Mouse (Mus musculus) kidney, postnatal 14 days (tissue): ENCODE results near the gene Spice1.

Experiments
- DNase-seq: peaks from one replicate; pipeline ENCODE4 v3.0.0; 2022; ENCODE audit warnings: mixed read lengths

The Spice1 gene

GRCm38 (mm10) chr16:44375459-44375858 is 28.5 kb downstream of the Spice1 start:
- DNase-seq = no peak

GRCm38 (mm10) chr16:44380006-44380405 is 33.1 kb downstream of the Spice1 start:
- no peak for DNase-seq

GRCm38 (mm10) chr16:44381578-44381977 is 34.7 kb downstream of the Spice1 start:
- DNase-seq = no peak

- DNase-seq = no peak
These were observed 36.6 kb downstream of the Spice1 start for GRCm38 (mm10) chr16:44383549-44383948.

GRCm38 (mm10) chr16:44384251-44384650 is 37.3 kb downstream of the Spice1 start:
- no peak for DNase-seq

- peak; percentile 47 for DNase-seq
These were observed 45.1 kb downstream of the Spice1 start for GRCm38 (mm10) chr16:44391877-44392548.

- peak; percentile 84 for DNase-seq
These were observed 47.8 kb downstream of the Spice1 start, which contains the start of gene Cfap44 for GRCm38 (mm10) chr16:44394577-44395243. Gene Cfap44 (plus strand): TSS chr16:44394796.

- no peak for DNase-seq
These were observed 58.0 kb downstream of the Spice1 start for GRCm38 (mm10) chr16:44404933-44405332.

GRCm38 (mm10) chr16:44407211-44407610 is 60.3 kb downstream of the Spice1 start:
- no peak for DNase-seq

- DNase-seq = no peak
These were observed 61.4 kb downstream of the Spice1 start for GRCm38 (mm10) chr16:44408290-44408689.

- DNase-seq = no peak
These were observed 63.3 kb downstream of the Spice1 start for GRCm38 (mm10) chr16:44410176-44410575.

- DNase-seq = no peak
These were observed 70.7 kb downstream of the Spice1 start for GRCm38 (mm10) chr16:44417596-44417995.

GRCm38 (mm10) chr16:44421735-44422134 is 74.8 kb downstream of the Spice1 start:
- DNase-seq = no peak

GRCm38 (mm10) chr16:44423499-44423898 is 76.6 kb downstream of the Spice1 start:
- no peak for DNase-seq

GRCm38 (mm10) chr16:44428456-44428855 is 81.5 kb downstream of the Spice1 start:
- DNase-seq = no peak

- no peak for DNase-seq
These were observed 83.1 kb downstream of the Spice1 start for GRCm38 (mm10) chr16:44430021-44430420.

GRCm38 (mm10) chr16:44434931-44435330 is 88.0 kb downstream of the Spice1 start:
- no peak for DNase-seq

GRCm38 (mm10) chr16:44435481-44435880 is 88.6 kb downstream of the Spice1 start:
- DNase-seq = no peak
